27 mouse cellular contexts compared by ENCODE assay signal in genomic region chr19:46286926-46287325, GRCm38 (mm10). TPM values are rescaled to one million over a fixed set of nuclear protein-coding genes. Genes with fewer than 3 reads are reported as not detected.
"Had no signal": no experiment of that assay in that cellular context is flagged by ENCODE, and none has a peak within 500 bp of the region (broad histone marks: within the 10 kb centered on the region; RNA-seq: fewer than 3 reads in every experiment).

No protein-coding gene starts in this region.

- H3K4me2 ChIP-seq: embryonic facial prominence, embryonic 12.5 days; embryonic facial prominence, embryonic 13.5 days; embryonic facial prominence, embryonic 15.5 days; forebrain, embryonic 12.5 days; forebrain, embryonic 13.5 days; forebrain, embryonic 15.5 days had no signal

- H3K9me3 ChIP-seq: embryonic facial prominence, embryonic 10.5 days; embryonic facial prominence, embryonic 12.5 days; embryonic facial prominence, embryonic 13.5 days; embryonic facial prominence, embryonic 15.5 days; forebrain, embryonic 10.5 days; forebrain, embryonic 12.5 days; forebrain, embryonic 13.5 days; forebrain, embryonic 15.5 days had no signal

- H3K9ac ChIP-seq: embryonic facial prominence, embryonic 12.5 days; embryonic facial prominence, embryonic 13.5 days; embryonic facial prominence, embryonic 15.5 days; forebrain, embryonic 12.5 days; forebrain, embryonic 13.5 days; forebrain, embryonic 15.5 days; forebrain, postnatal 0 days had no signal

- H3K4me3 ChIP-seq: embryonic facial prominence, embryonic 10.5 days; embryonic facial prominence, embryonic 12.5 days; embryonic facial prominence, embryonic 13.5 days; embryonic facial prominence, embryonic 15.5 days; erythroblast, embryonic 14.5 days; forebrain, embryonic 10.5 days; forebrain, embryonic 12.5 days; forebrain, embryonic 13.5 days; forebrain, embryonic 15.5 days; gastrocnemius, adult 2 months had no signal

- H3K4me1 ChIP-seq: embryonic facial prominence, embryonic 10.5 days; embryonic facial prominence, embryonic 12.5 days; embryonic facial prominence, embryonic 13.5 days; embryonic facial prominence, embryonic 15.5 days; forebrain, embryonic 10.5 days; forebrain, embryonic 12.5 days; forebrain, embryonic 13.5 days; forebrain, embryonic 15.5 days had no signal

- ATAC-seq: forebrain, embryonic 13.5 days; forebrain, embryonic 14.5 days; forebrain, embryonic 15.5 days; forebrain, embryonic 16.5 days; forebrain, postnatal 0 days had no signal

- H3K27me3 ChIP-seq: embryonic facial prominence, embryonic 12.5 days; embryonic facial prominence, embryonic 15.5 days; forebrain, embryonic 13.5 days; forebrain, embryonic 15.5 days had no signal

- H3K27ac ChIP-seq: embryonic facial prominence, embryonic 10.5 days; embryonic facial prominence, embryonic 12.5 days; embryonic facial prominence, embryonic 13.5 days; embryonic facial prominence, embryonic 15.5 days; forebrain, embryonic 10.5 days; forebrain, embryonic 12.5 days; forebrain, embryonic 13.5 days; forebrain, embryonic 15.5 days; gastrocnemius, adult 2 months had no signal

- DNase-seq: cerebellum, adult 18-20 months; cerebellum, adult 2 months; cerebellum, adult 8-10 months; cerebellum, adult 9-10 months; cerebellum, postnatal 14 days; cerebellum, postnatal 25 days; cerebellum, postnatal 36 days; embryo, embryonic 11 days; forebrain, postnatal 0 days; gastrocnemius, adult 2 months; gastrocnemius, postnatal 10 days; gastrocnemius, postnatal 14 days; gastrocnemius, postnatal 25 days; gastrocnemius, postnatal 36 days; heart, adult 18-20 months had no signal

RNA-seq across cellular contexts. Expression of gene Psd, which starts 40.0 kb away (rescaled TPM):
- total RNA-seq: granulocyte monocyte progenitor cell, adult 5-6 weeks had no signal
